Mouse (Mus musculus) olfactory bulb, adult 2 months (tissue): ENCODE results near the gene Robo2.

ENCODE experiments used
- CTCF ChIP-seq: fragments of 200-500 bp; IDR thresholded peaks from 2 replicates; pipeline ENCODE4 v1.5.1; 2012; ENCODE audit warnings: low read depth, mild to moderate bottlenecking, low read length, moderate library complexity; ENCODE audit not compliant: insufficient read depth
- POLR2A ChIP-seq: fragments of 200-500 bp; IDR thresholded peaks from 2 replicates; pipeline ENCODE4 v1.6.1; 2012; ENCODE audit warnings: mild to moderate bottlenecking, low read depth, low read length, moderate library complexity; ENCODE audit not compliant: insufficient read depth

GRCm38 (mm10) chr16:74162041-74162440 is 249.6 kb downstream of the Robo2 start:
- TF ChIP-seq POLR2A, result no peak
- TF ChIP-seq CTCF, result no peak
